ENCODE assay signal across 8 mouse cellular contexts in genomic region chr8:80055777-80056176, GRCm38 (mm10). TPM values are rescaled to one million over a fixed set of nuclear protein-coding genes. Genes with fewer than 3 reads are reported as not detected.
DNase-seq lines count a peak whose midpoint lies in the region; ATAC-seq and TF ChIP-seq lines count a peak whose summit lies in the region.

No protein-coding gene starts in this region.

- peak overlapping the region; percentile 26 for H3K27ac ChIP-seq in lung, embryonic 16.5 days (ENCODE audit: low read length)
- H3K27ac ChIP-seq in forebrain, embryonic 14.5 days (ENCODE audit: low read depth, low read length): no peak overlapping the region
- no peak overlapping the region for H3K27ac ChIP-seq in left cerebral cortex, adult 2 months

- H3K9me3 ChIP-seq in lung, embryonic 16.5 days (ENCODE audit: control insufficient read depth, low read length): no peaks in the 10 kb centered on the region
- no peaks in the 10 kb centered on the region for H3K9me3 ChIP-seq in forebrain, embryonic 14.5 days (replicated peaks; ENCODE audit: control insufficient read depth, low read length)

- WGBS in lung, embryonic 16.5 days: 14% methylated on average over 10 of the region's 10 CpGs
- WGBS in forebrain, embryonic 14.5 days: 1% methylated on average over 10 of the region's 10 CpGs

- H3K9ac ChIP-seq in lung, embryonic 16.5 days (ENCODE audit: low read length): peak overlapping the region; percentile 65
- peak overlapping the region; percentile 37; the same call in 1 of the 2 replicates for H3K9ac ChIP-seq in forebrain, embryonic 14.5 days (ENCODE audit: low read length)

- ATAC-seq in lung, embryonic 16.5 days (ENCODE audit: low read depth): no peak
- ATAC-seq in forebrain, embryonic 14.5 days: peak; percentile 33; the same call in 1 of the 2 replicates
- no peak for ATAC-seq in erythroblast, adult 5-6 weeks (replicated peaks; ENCODE audit: low FRiP score, poor library complexity, severe bottlenecking)

- no peak for TF ChIP-seq CTCF in left cerebral cortex, adult 2 months (IDR thresholded peaks at IDR 0.05)

- intact Hi-C loops in left cerebral cortex, adult 2 months (cut with DNase I): no loop called here

- H3K4me1 ChIP-seq in lung, embryonic 16.5 days (replicated peaks; ENCODE audit: control insufficient read depth, insufficient read depth, low read length): peaks cover 9% of the 10 kb centered on the region; the same call in 1 of the 2 replicates
- peaks cover 16% of the 10 kb centered on the region for H3K4me1 ChIP-seq in forebrain, embryonic 14.5 days (ENCODE audit: control insufficient read depth, insufficient read depth, low read length)

- H3K27me3 ChIP-seq in lung, embryonic 16.5 days (ENCODE audit: control insufficient read depth, insufficient read depth, low read depth, low read length): no peaks in the 10 kb centered on the region
- H3K27me3 ChIP-seq in forebrain, embryonic 14.5 days (replicated peaks; ENCODE audit: control insufficient read depth, insufficient read depth, low read length): peaks cover 35% of the 10 kb centered on the region

- H3K4me2 ChIP-seq in lung, embryonic 16.5 days (ENCODE audit: low read depth, low read length): peak overlapping the region; percentile 91
- H3K4me2 ChIP-seq in forebrain, embryonic 14.5 days (ENCODE audit: low read length): peak overlapping the region; percentile 38

- H3K36me3 ChIP-seq in lung, embryonic 16.5 days (ENCODE audit: control insufficient read depth, insufficient read depth, low read length): no peaks in the 10 kb centered on the region
- no peaks in the 10 kb centered on the region for H3K36me3 ChIP-seq in forebrain, embryonic 14.5 days (ENCODE audit: control insufficient read depth, insufficient read depth, low read length)

- DNase-seq in lung, postnatal 25 days (ENCODE audit: low spot score): no peak
- peak; percentile 57 for DNase-seq in forebrain, embryonic 14.5 days (ENCODE audit: low spot score)
- DNase-seq in mesoderm, embryonic 11.5 days (ENCODE audit: low read depth, low spot score): peak; percentile 60
- DNase-seq in spleen, postnatal 4 days (ENCODE audit: low spot score in 2 of 2): no peak
- DNase-seq in urinary bladder, adult 18-20 months (ENCODE audit: low spot score in 2 of 2): no peak
- DNase-seq in left cerebral cortex, adult 2 months (ENCODE audit: extremely low spot score in 1 of 2, low spot score in 2 of 2): no peak

- peak overlapping the region; percentile 68 for H3K4me3 ChIP-seq in lung, embryonic 16.5 days (ENCODE audit: low read length)
- H3K4me3 ChIP-seq in forebrain, embryonic 14.5 days (ENCODE audit: low read depth, low read length): peak overlapping the region; percentile 49; the same call in 1 of the 2 replicates
- H3K4me3 ChIP-seq in left cerebral cortex, adult 2 months: no peak overlapping the region; the same call in 1 of the 2 replicates

RNA-seq across cellular contexts. Expression of gene Hhip, which starts 2.0 kb away (rescaled TPM):
- polyA plus RNA-seq in lung, embryonic 16.5 days (2015; fragmentation: Nextera tagmentation; extraction: Ambion mirVana): 67.8 and 68.3 TPM in 2 replicates
- 0.88 and 1.2 TPM in 2 replicates for polyA plus RNA-seq in forebrain, embryonic 14.5 days (2014; fragmentation: Nextera tagmentation; extraction: Ambion mirVana)
- total RNA-seq in erythroblast, adult 5-6 weeks (2015; ENCODE audit: low replicate concordance): not detected in 2 replicates
- total RNA-seq in erythroblast, adult 5-6 weeks (2017; ENCODE audit: low replicate concordance): 0.14 TPM in 1 of 2 replicates, not detected in the other
- total RNA-seq in left cerebral cortex, adult 2 months (2021): 1 to 10 TPM; 3.5 to 4.4 TPM

Comparison
In these comparisons a context has a peak if more than half of its experiments do, and no peak if none do; other contexts are left out.
1. DNase-seq: peak in forebrain, embryonic 14.5 days (single experiment) and mesoderm, embryonic 11.5 days (single experiment); none in lung, postnatal 25 days (single experiment), spleen, postnatal 4 days (0 of 2), urinary bladder, adult 18-20 months (0 of 2) and left cerebral cortex, adult 2 months (0 of 2).